Mouse (Mus musculus) forebrain, embryonic 14.5 days (tissue): ENCODE results near the gene Gins2. TPM values are rescaled to one million over a fixed set of nuclear protein-coding genes. Genes with fewer than 3 reads are reported as not detected.

ENCODE experiments used
- ATAC-seq: fragments of 200-750 bp; cut with Nextera tagmentation; 2 replicates; pipeline ENCODE4 v1.8.0; 2017; ENCODE audit warnings: mild to moderate bottlenecking, moderate library complexity
- DNase-seq: peaks from one replicate; pipeline ENCODE4 v3.0.0-alpha.2; 2015; ENCODE audit warnings: low spot score
- H3K27ac ChIP-seq: fragments of 300-500 bp; sonication (generic); 2 replicates; pipeline ENCODE4 v1.5.1; 2014; ENCODE audit warnings: low read depth, mild to moderate bottlenecking, control low read depth, low read length, moderate library complexity
- H3K27me3 ChIP-seq: fragments of 300-500 bp; sonication (generic); replicated peaks from 2 replicates; pipeline ENCODE4 v1.6.1; 2014; ENCODE audit warnings: low read length, control low read depth, mixed read lengths; ENCODE audit not compliant: control insufficient read depth, insufficient read depth
- H3K36me3 ChIP-seq: fragments of 300-500 bp; sonication (generic); 2 replicates; pipeline ENCODE4 v1.6.1; 2014; ENCODE audit warnings: low read length, control low read depth; ENCODE audit not compliant: control insufficient read depth, insufficient read depth
- H3K4me1 ChIP-seq: fragments of 300-500 bp; sonication (generic); 2 replicates; pipeline ENCODE4 v1.6.1; 2014; ENCODE audit warnings: antibody characterized with exemption, low read length, control low read depth; ENCODE audit not compliant: control insufficient read depth, insufficient read depth
- H3K4me2 ChIP-seq: fragments of 300-500 bp; sonication (generic); 2 replicates; pipeline ENCODE4 v1.6.1; 2014; ENCODE audit warnings: mild to moderate bottlenecking, control low read depth, low read length
- H3K4me3 ChIP-seq: fragments of 300-500 bp; sonication (generic); 2 replicates; pipeline ENCODE4 v1.5.1; 2014; ENCODE audit warnings: low read depth, low read length, control low read depth
- H3K9ac ChIP-seq: fragments of 300-500 bp; sonication (generic); 2 replicates; pipeline ENCODE4 v1.6.1; 2014; ENCODE audit warnings: mild to moderate bottlenecking, low read length, control low read depth, moderate library complexity
- H3K9me3 ChIP-seq: fragments of 300-500 bp; sonication (generic); replicated peaks from 2 replicates; pipeline ENCODE4 v1.6.1; 2016; ENCODE audit warnings: low read length, control low read depth, mixed read lengths; ENCODE audit not compliant: control insufficient read depth
- WGBS: fragments of 180-500 bp; shearing (Covaris S2); extraction: QIAGEN DNeasy Blood & Tissue Kit; methylation state at CpG from one replicate; pipeline ENCODE4 v1.1.7; 2014; 5-methylcytosine and 5-hydroxymethylcytosine counted together
- polyA plus RNA-seq: library from polyadenylated mRNA; unstranded; fragments of >200 nt; fragmentation: Nextera tagmentation; extraction: Ambion mirVana; gene quantifications from 2 replicates; pipeline ENCODE4 v1.2.1, GENCODE M21; 2014

The Gins2 gene
- polyA plus RNA-seq, 1 experiment from 2014 or later = 44.1 TPM

GRCm38 (mm10) chr8:120549922-120550321 is 39.2 kb downstream of the Gins2 start:
- H3K9ac ChIP-seq = peak overlapping the region; percentile 49
- peak; percentile 74 for DNase-seq

DNA sequence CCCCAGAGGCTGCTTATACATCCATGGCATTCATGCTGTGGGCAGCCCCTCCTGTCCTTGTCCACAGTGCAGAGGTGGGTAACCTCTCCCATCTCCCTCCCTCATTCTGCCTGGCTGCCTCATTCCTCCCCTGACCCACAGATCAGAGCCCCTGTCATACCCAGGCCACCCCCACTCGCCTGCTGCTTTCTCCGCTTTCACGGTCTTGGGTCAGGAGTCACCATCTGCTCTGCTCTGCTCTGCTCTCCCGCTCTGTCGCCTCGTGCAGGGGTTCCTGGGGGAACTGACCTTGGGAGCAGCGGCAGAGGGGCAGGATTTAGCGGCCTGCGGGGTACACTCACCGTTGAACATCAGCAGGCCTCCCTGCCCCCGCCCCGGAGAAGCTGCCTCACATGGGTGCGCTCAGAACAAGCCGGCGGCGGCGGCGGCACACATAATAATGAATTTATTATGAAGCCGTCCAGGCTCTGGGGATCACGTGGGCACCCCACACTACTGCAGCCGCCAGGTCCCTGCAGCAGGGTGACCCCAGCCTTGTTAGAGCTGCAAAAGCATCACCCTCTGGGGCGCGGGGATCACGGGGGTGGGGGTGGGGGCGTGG is 39.7 kb downstream of the Gins2 start:
- H3K27me3 ChIP-seq = no peaks in the 10 kb centered on the region
- peak overlapping the region; percentile 49 for H3K9ac ChIP-seq
- 5% methylated on average over 25 of the region's 25 CpGs for WGBS
- peak overlapping the region; percentile 50 for H3K4me2 ChIP-seq
- H3K4me1 ChIP-seq = peaks cover 67% of the 10 kb centered on the region
- peak; percentile 27 for ATAC-seq
- DNase-seq = no peak
- H3K4me3 ChIP-seq = peak overlapping the region; percentile 12
- peaks cover 7% of the 10 kb centered on the region for H3K36me3 ChIP-seq
- no peaks in the 10 kb centered on the region for H3K9me3 ChIP-seq
- H3K27ac ChIP-seq = peak overlapping the region; percentile 88

More at GRCm38 (mm10) chr8:120549922-120550321, 39.2 kb downstream of the Gins2 start:
- Histone ChIP-seq H3K4me2 (peak overlapping the region; percentile 50), H3K4me1 (peaks cover 67% of the 10 kb centered on the region), H3K27me3 (no peaks in the 10 kb centered on the region), H3K36me3 (peaks cover 12% of the 10 kb centered on the region), H3K4me3 (peak overlapping the region; percentile 12), H3K9me3 (no peaks in the 10 kb centered on the region), H3K27ac (peak overlapping the region; percentile 88)
- under 1% methylated on average over 11 of the region's 11 CpGs for WGBS
- peak; percentile 52 for ATAC-seq

DNA sequence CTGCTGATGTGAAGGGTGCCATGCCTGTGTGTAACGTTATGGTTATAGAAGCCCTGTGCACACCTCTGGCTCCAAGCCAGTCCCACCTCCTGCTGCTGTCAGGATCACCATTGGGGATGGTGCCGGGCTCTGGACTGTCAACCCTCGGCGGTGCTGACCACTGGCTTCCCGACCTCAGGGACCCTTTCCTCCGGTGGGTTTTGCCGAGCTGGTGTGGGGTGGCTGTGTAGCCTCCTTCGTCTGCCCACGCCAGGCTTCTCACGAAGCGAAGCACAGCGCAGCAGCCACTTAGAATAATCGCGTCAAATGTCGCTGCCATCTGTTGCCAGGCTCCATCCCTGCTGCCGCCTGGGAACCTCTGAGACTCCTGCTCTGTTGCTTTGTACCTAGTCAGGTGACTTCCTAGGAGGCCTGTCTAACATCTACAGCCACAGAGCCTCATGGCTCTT is 40.8 kb downstream of the Gins2 start:
- Histone ChIP-seq H3K9me3 (no peaks in the 10 kb centered on the region), H3K9ac (peak overlapping the region; percentile 49), H3K4me1 (peaks cover 68% of the 10 kb centered on the region), H3K4me3 (no peak overlapping the region), H3K36me3 (no peaks in the 10 kb centered on the region; the same call in 1 of the 2 replicates), H3K27me3 (no peaks in the 10 kb centered on the region), H3K4me2 (peak overlapping the region; percentile 30; the same call in 1 of the 2 replicates), H3K27ac (peak overlapping the region; percentile 88)
- ATAC-seq = peak; percentile 18; the same call in 1 of the 2 replicates
- peak; percentile 81 for DNase-seq
- WGBS = 36% methylated on average over 16 of the region's 16 CpGs

- H3K9ac ChIP-seq = peak overlapping the region; percentile 49
- ATAC-seq (no peak), DNase-seq (no peak)
- peak overlapping the region; percentile 88 for H3K27ac ChIP-seq
- no peaks in the 10 kb centered on the region; the same call in 1 of the 2 replicates for H3K36me3 ChIP-seq
- H3K4me3 ChIP-seq = no peak overlapping the region
- WGBS = 80% methylated on average over 9 of the region's 9 CpGs
- H3K4me1 ChIP-seq = peaks cover 74% of the 10 kb centered on the region
- no peaks in the 10 kb centered on the region for H3K27me3 ChIP-seq
- H3K9me3 ChIP-seq = no peaks in the 10 kb centered on the region
- H3K4me2 ChIP-seq = peak overlapping the region; percentile 30; the same call in 1 of the 2 replicates
Observed at GRCm38 (mm10) chr8:120547562-120547961, 41.5 kb downstream of the Gins2 start.

DNA sequence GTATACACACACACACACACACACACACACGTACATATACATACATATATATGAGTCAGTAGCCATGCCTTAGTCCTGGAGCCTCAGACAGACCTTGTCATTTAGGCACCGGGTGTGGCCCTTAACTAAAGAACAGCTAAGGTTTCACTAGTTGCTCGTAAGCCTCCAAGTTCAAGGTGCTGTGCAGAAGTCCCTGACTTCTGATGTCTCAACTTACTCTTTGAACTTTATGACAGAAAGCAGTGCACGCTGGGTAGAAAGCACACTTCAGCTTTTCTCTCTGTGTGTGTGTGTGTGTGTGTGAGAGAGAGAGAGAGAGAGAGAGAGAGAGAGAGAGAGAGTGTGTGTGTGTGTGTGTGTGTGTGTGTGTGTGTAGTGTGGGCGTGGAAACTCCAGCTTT is 44.9 kb downstream of the Gins2 start:
- Histone ChIP-seq H3K4me1 (peaks cover 61% of the 10 kb centered on the region), H3K4me3 (no peak overlapping the region)

GRCm38 (mm10) chr8:120543416-120544055 is 45.6 kb downstream of the Gins2 start:
- no peaks in the 10 kb centered on the region for H3K27me3 ChIP-seq
- DNase-seq = no peak
- no peak overlapping the region for H3K27ac ChIP-seq
- no peaks in the 10 kb centered on the region; the same call in 1 of the 2 replicates for H3K36me3 ChIP-seq
- H3K4me3 ChIP-seq = no peak overlapping the region
- H3K9me3 ChIP-seq = no peaks in the 10 kb centered on the region
- no peak overlapping the region for H3K9ac ChIP-seq
- 65% methylated on average over 8 of the region's 8 CpGs for WGBS
- H3K4me2 ChIP-seq = no peak overlapping the region
- ATAC-seq = no peak
- H3K4me1 ChIP-seq = peaks cover 62% of the 10 kb centered on the region

More for the DNA sequence above, 44.9 kb downstream of the Gins2 start:
- H3K9ac ChIP-seq = no peak overlapping the region
- no peaks in the 10 kb centered on the region for H3K27me3 ChIP-seq
- DNase-seq (no peak), ATAC-seq (no peak)
- H3K4me2 ChIP-seq = no peak overlapping the region
- H3K9me3 ChIP-seq = no peaks in the 10 kb centered on the region
- WGBS = 90% methylated on average over 5 of the region's 5 CpGs
- H3K36me3 ChIP-seq = no peaks in the 10 kb centered on the region; the same call in 1 of the 2 replicates
- no peak overlapping the region for H3K27ac ChIP-seq

DNA sequence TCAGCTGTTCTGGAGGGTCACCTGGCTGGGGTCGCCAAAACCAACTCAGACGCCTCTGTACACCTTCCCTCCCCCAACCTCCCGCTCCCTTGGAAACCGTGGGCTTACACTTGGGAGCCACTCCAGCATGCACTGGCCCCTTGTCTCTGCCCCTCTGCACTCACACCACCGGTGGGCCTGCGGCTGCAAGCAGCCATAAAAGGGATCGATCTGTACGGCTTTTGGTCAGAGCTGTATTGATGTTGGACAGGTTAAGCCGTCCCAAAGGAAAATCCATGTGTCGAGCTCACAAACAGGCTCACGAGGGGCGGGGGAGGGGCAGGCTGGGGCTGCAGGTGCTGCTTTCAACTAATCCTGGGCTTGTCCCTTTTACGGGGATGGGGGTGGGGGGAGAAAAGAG is 46.1 kb downstream of the Gins2 start:
- ATAC-seq (no peak), DNase-seq (no peak)
- Histone ChIP-seq H3K4me2 (no peak overlapping the region), H3K4me1 (peaks cover 59% of the 10 kb centered on the region), H3K27me3 (no peaks in the 10 kb centered on the region), H3K27ac (0 out of 2 replicates have a peak overlapping the region, but pooled peaks have one; percentile 5), H3K9ac (0 out of 2 replicates have a peak overlapping the region, but pooled peaks have one; percentile 30), H3K4me3 (no peak overlapping the region), H3K9me3 (no peaks in the 10 kb centered on the region), H3K36me3 (no peaks in the 10 kb centered on the region; the same call in 1 of the 2 replicates)
- 20% methylated on average over 13 of the region's 13 CpGs for WGBS

- H3K27ac ChIP-seq = peak overlapping the region; percentile 98
- DNase-seq = no peak
- H3K4me1 ChIP-seq = peaks cover 56% of the 10 kb centered on the region
- H3K9me3 ChIP-seq = no peaks in the 10 kb centered on the region
- 30% methylated on average over 21 of the region's 23 CpGs for WGBS
- no peak for ATAC-seq
- H3K4me2 ChIP-seq = peak overlapping the region; percentile 98
- no peaks in the 10 kb centered on the region for H3K27me3 ChIP-seq
- no peaks in the 10 kb centered on the region for H3K36me3 ChIP-seq
- peak overlapping the region; percentile 82 for H3K9ac ChIP-seq
- peak overlapping the region; percentile 63; the same call in 1 of the 2 replicates for H3K4me3 ChIP-seq
Observed at GRCm38 (mm10) chr8:120539775-120540625, 49.1 kb downstream of the Gins2 start.
